18 mouse cellular contexts compared by ENCODE assay signal in the genomic region with DNA sequence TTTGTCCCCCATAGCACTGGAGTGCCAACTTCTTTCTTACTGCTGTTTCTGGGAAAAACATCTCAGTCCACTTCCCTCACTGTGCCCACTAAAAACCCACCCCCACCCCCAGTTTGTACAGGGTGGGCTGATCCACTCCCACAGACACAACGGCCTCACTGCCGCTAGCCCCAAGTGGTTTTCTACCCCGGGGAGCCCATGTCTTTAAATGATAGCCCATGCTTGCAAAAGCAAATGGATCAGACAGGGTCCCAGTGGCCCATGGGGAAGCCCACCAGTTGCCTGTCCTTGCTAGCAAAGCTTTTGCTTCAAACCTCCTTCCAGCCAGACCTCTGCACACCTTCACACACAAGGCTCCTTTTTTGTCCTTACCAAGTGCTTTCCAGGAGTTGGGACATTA.
DNase-seq lines count a peak whose midpoint lies in the region; ATAC-seq lines count a peak whose summit lies in the region.
"Had no signal": no experiment of that assay in that cellular context is flagged by ENCODE, and none has a peak within 500 bp of the region (broad histone marks: within the 10 kb centered on the region; RNA-seq: fewer than 3 reads in every experiment).

No protein-coding gene starts in this region.

- peak overlapping the region; percentile 53; the same call in 1 of the 2 replicates for H3K27ac ChIP-seq in forebrain, embryonic 10.5 days
- H3K27ac ChIP-seq in forebrain, embryonic 12.5 days = no peak overlapping the region
- H3K27ac ChIP-seq in limb, embryonic 10.5 days = 0 out of 2 replicates have a peak overlapping the region, but pooled peaks have one; percentile 12
- peak overlapping the region; percentile 17; the same call in 1 of the 2 replicates for H3K27ac ChIP-seq in limb, embryonic 15.5 days
- H3K27ac ChIP-seq: heart, embryonic 13.5 days; hindbrain, embryonic 13.5 days; intestine, embryonic 15.5 days had no signal

- intact Hi-C loops in heart, postnatal 36 days (cut with DNase I) = no loop called here

- H3K27me3 ChIP-seq in forebrain, embryonic 10.5 days (ENCODE audit: poor library complexity, severe bottlenecking) = no peaks in the 10 kb centered on the region; the same call in 1 of the 2 replicates
- no peaks in the 10 kb centered on the region for H3K27me3 ChIP-seq in forebrain, embryonic 12.5 days
- H3K27me3 ChIP-seq in limb, embryonic 10.5 days (ENCODE audit: low read depth, poor library complexity, severe bottlenecking) = no peaks in the 10 kb centered on the region
- H3K27me3 ChIP-seq in limb, embryonic 15.5 days = no peaks in the 10 kb centered on the region
- H3K27me3 ChIP-seq: intestine, embryonic 15.5 days had no signal

- ATAC-seq in forebrain, embryonic 12.5 days (ENCODE audit: low FRiP score) = no peak
- no peak for ATAC-seq in limb, embryonic 15.5 days (ENCODE audit: insufficient number of reproducible peaks, low FRiP score, low TSS enrichment, low read depth)
- ATAC-seq: activated CD4-positive, CD25-positive, alpha-beta regulatory T cell, adult 4 months had no signal

- no peak overlapping the region for H3K9ac ChIP-seq in forebrain, embryonic 12.5 days
- H3K9ac ChIP-seq in limb, embryonic 15.5 days = no peak overlapping the region
- H3K9ac ChIP-seq: heart, embryonic 13.5 days; hindbrain, embryonic 13.5 days; intestine, embryonic 15.5 days had no signal

- WGBS in forebrain, embryonic 10.5 days = 99% methylated on average over 3 of the region's 3 CpGs
- 91% methylated on average over 3 of the region's 3 CpGs for WGBS in forebrain, embryonic 12.5 days
- 91% methylated on average over 3 of the region's 3 CpGs for WGBS in limb, embryonic 10.5 days
- WGBS in limb, embryonic 15.5 days = 72% methylated on average over 3 of the region's 3 CpGs

- no peak for DNase-seq in forebrain, embryonic 10.5 days (ENCODE audit: extremely low spot score, low spot score)
- peak; percentile 79 for DNase-seq in heart, adult 11 months
- no peak for DNase-seq in heart, postnatal 36 days
- no peak for DNase-seq in limb, embryonic 10.5 days (ENCODE audit: low spot score)
- no peak for DNase-seq in layer of hippocampus, adult 9-11 months
- DNase-seq: adrenal gland, adult 8-10 months; adrenal gland, postnatal 25 days; cerebellum, adult 11-12 months; cerebellum, adult 8-10 months; gastrocnemius, postnatal 14 days; heart, adult 18-20 months had no signal

- no peak overlapping the region for H3K4me2 ChIP-seq in forebrain, embryonic 12.5 days
- no peak overlapping the region for H3K4me2 ChIP-seq in limb, embryonic 15.5 days
- H3K4me2 ChIP-seq: heart, embryonic 13.5 days; hindbrain, embryonic 13.5 days; intestine, embryonic 15.5 days had no signal

- H3K36me3 ChIP-seq in forebrain, embryonic 10.5 days (replicated peaks) = no peaks in the 10 kb centered on the region
- no peaks in the 10 kb centered on the region for H3K36me3 ChIP-seq in forebrain, embryonic 12.5 days (replicated peaks)
- no peaks in the 10 kb centered on the region for H3K36me3 ChIP-seq in limb, embryonic 10.5 days
- H3K36me3 ChIP-seq in limb, embryonic 15.5 days = no peaks in the 10 kb centered on the region
- H3K36me3 ChIP-seq: heart, embryonic 13.5 days; hindbrain, embryonic 10.5 days; hindbrain, embryonic 13.5 days; intestine, embryonic 15.5 days had no signal

- H3K9me3 ChIP-seq in forebrain, embryonic 10.5 days = no peaks in the 10 kb centered on the region
- H3K9me3 ChIP-seq in forebrain, embryonic 12.5 days = no peaks in the 10 kb centered on the region
- no peaks in the 10 kb centered on the region for H3K9me3 ChIP-seq in limb, embryonic 10.5 days (replicated peaks)
- H3K9me3 ChIP-seq in limb, embryonic 15.5 days = no peaks in the 10 kb centered on the region
- H3K9me3 ChIP-seq: heart, embryonic 13.5 days; hindbrain, embryonic 10.5 days; hindbrain, embryonic 13.5 days; intestine, embryonic 15.5 days had no signal

- peaks cover 11% of the 10 kb centered on the region for H3K4me1 ChIP-seq in forebrain, embryonic 10.5 days
- H3K4me1 ChIP-seq in forebrain, embryonic 12.5 days = peaks cover 10% of the 10 kb centered on the region
- peaks cover 7% of the 10 kb centered on the region; the same call in 1 of the 2 replicates for H3K4me1 ChIP-seq in limb, embryonic 10.5 days
- H3K4me1 ChIP-seq in limb, embryonic 15.5 days = peaks cover 13% of the 10 kb centered on the region
- H3K4me1 ChIP-seq: intestine, embryonic 15.5 days had no signal

- H3K4me3 ChIP-seq in forebrain, embryonic 10.5 days = no peak overlapping the region
- H3K4me3 ChIP-seq in forebrain, embryonic 12.5 days (replicated peaks) = no peak overlapping the region
- H3K4me3 ChIP-seq in limb, embryonic 10.5 days = no peak overlapping the region
- H3K4me3 ChIP-seq in limb, embryonic 15.5 days = no peak overlapping the region
- H3K4me3 ChIP-seq: heart, embryonic 13.5 days; hindbrain, embryonic 10.5 days; hindbrain, embryonic 13.5 days; intestine, embryonic 15.5 days had no signal
